Mouse (Mus musculus) CH12.LX (cell line): ENCODE measurements around the gene Lipc. TPM values are rescaled to one million over a fixed set of nuclear protein-coding genes. Genes with fewer than 3 reads are reported as not detected.

Source experiments
- DNase-seq: peaks from one replicate; pipeline ENCODE4 v3.0.0-alpha.2; 2013; ENCODE audit errors: extremely low read depth
- H3K27ac ChIP-seq: 2 replicates; pipeline ENCODE4 v1.5.1; 2012; ENCODE audit warnings: low read depth, mild to moderate bottlenecking, control low read depth, moderate library complexity; ENCODE audit not compliant: insufficient read depth
- H3K27me3 ChIP-seq: replicated peaks from 2 replicates; pipeline ENCODE3; 2012; ENCODE audit warnings: inconsistent platforms
- H3K36me3 ChIP-seq, 2 experiments: replicated peaks in 1 of 2; 2 replicates each; pipeline versions ENCODE3 to v1.6.1; 2012; ENCODE audit warnings: inconsistent platforms in 1 of 2, low read length in 1 of 2, mild to moderate bottlenecking in 1 of 2, mixed read lengths in 1 of 2, moderate library complexity in 1 of 2; ENCODE audit not compliant: control insufficient read depth in 1 of 2, insufficient read depth in 1 of 2
- H3K4me1 ChIP-seq, 2 experiments: 2 replicates each; pipeline ENCODE4 v1.6.1; 2012; ENCODE audit warnings: inconsistent platforms in 1 of 2, moderate library complexity in 1 of 2; ENCODE audit not compliant: insufficient read depth in 2 of 2, control insufficient read depth in 1 of 2
- H3K4me2 ChIP-seq: 2 replicates; pipeline ENCODE4 v1.6.1; 2012; ENCODE audit warnings: low read depth, mild to moderate bottlenecking, control low read depth; ENCODE audit not compliant: poor library complexity, insufficient read depth, severe bottlenecking
- H3K4me3 ChIP-seq, 3 experiments: fragments of 150-350 bp in 1 of 3; sonication (generic) in 1 of 3; replicated peaks in 1 of 3; 2 replicates each; pipeline versions ENCODE3 to v1.5.1; 2011 to 2012; ENCODE audit warnings: low read depth in 2 of 3, low read length in 2 of 3, mild to moderate bottlenecking in 2 of 3, moderate library complexity in 2 of 3, control low read depth in 1 of 3, improper control_type of control experiment in 1 of 3, inconsistent platforms in 1 of 3, mixed read lengths in 1 of 3; ENCODE audit not compliant: poor library complexity in 1 of 3
- H3K79me2 ChIP-seq: replicated peaks from 2 replicates; pipeline ENCODE4 v1.6.1; 2012; ENCODE audit warnings: mild to moderate bottlenecking, moderate library complexity; ENCODE audit not compliant: control insufficient read depth, poor library complexity, insufficient read depth, severe bottlenecking; ENCODE audit errors: extremely low read depth
- H3K9ac ChIP-seq: 2 replicates; pipeline ENCODE4 v1.6.1; 2012; ENCODE audit warnings: low read depth, mild to moderate bottlenecking, control low read depth, moderate library complexity; ENCODE audit not compliant: insufficient read depth
- H3K9me3 ChIP-seq: replicated peaks from 2 replicates; pipeline ENCODE3; 2012; ENCODE audit warnings: low read length, inconsistent platforms, mixed read lengths
- BHLHE40 ChIP-seq: IDR thresholded peaks from 2 replicates; pipeline ENCODE4 v1.6.1; 2011; ENCODE audit warnings: mild to moderate bottlenecking, low read depth, low read length, improper control_type of control experiment
- CHD1 ChIP-seq: IDR thresholded peaks from 2 replicates; pipeline ENCODE4 v1.6.1; 2012; ENCODE audit warnings: low read depth, low read length, improper control_type of control experiment, inconsistent platforms
- CHD2 ChIP-seq: IDR thresholded peaks from 2 replicates; pipeline ENCODE4 v1.6.1; 2011; ENCODE audit warnings: low read length, improper control_type of control experiment
- GABPA ChIP-seq: IDR thresholded peaks from 2 replicates; pipeline ENCODE4 v1.6.1; 2012; ENCODE audit warnings: low read depth, low read length, improper control_type of control experiment, inconsistent platforms; ENCODE audit not compliant: insufficient replicate concordance
- HCFC1 ChIP-seq: IDR thresholded peaks from 2 replicates; pipeline ENCODE4 v1.6.1; 2012; ENCODE audit warnings: low read depth, mild to moderate bottlenecking, inconsistent platforms, low read length, improper control_type of control experiment
- IRF4 ChIP-seq: IDR thresholded peaks from 2 replicates; pipeline ENCODE4 v1.6.1; 2014; ENCODE audit warnings: low read depth, mild to moderate bottlenecking, inconsistent platforms, low read length, improper control_type of control experiment
- JUN ChIP-seq: IDR thresholded peaks from 2 replicates; pipeline ENCODE4 v1.6.1; 2011; ENCODE audit warnings: low read depth, mild to moderate bottlenecking, low read length, improper control_type of control experiment, moderate library complexity; ENCODE audit not compliant: insufficient read depth
- MAZ ChIP-seq: IDR thresholded peaks from 2 replicates; pipeline ENCODE4 v1.6.1; 2012; ENCODE audit warnings: low read depth, mild to moderate bottlenecking, inconsistent platforms, low read length, improper control_type of control experiment, moderate library complexity
- MEF2A ChIP-seq: IDR thresholded peaks from 2 replicates; pipeline ENCODE4 v1.6.1; 2014; ENCODE audit warnings: low read depth, mild to moderate bottlenecking, inconsistent platforms, low read length, improper control_type of control experiment, borderline replicate concordance
- MYC ChIP-seq: IDR thresholded peaks from 2 replicates; pipeline ENCODE4 v1.6.1; 2011; ENCODE audit warnings: low read depth, mild to moderate bottlenecking, improper control_type of control experiment, low read length
- PAX5 ChIP-seq: IDR thresholded peaks from 2 replicates; pipeline ENCODE4 v1.6.1; 2012; ENCODE audit warnings: low read length, inconsistent platforms, mixed read lengths
- POLR2A ChIP-seq: IDR thresholded peaks from 2 replicates; pipeline ENCODE4 v1.6.1; 2011; ENCODE audit warnings: low read depth, mild to moderate bottlenecking, improper control_type of control experiment, low read length
- POLR2AphosphoS2 ChIP-seq: IDR thresholded peaks from 2 replicates; pipeline ENCODE4 v1.6.1; 2011; ENCODE audit warnings: low read depth, low read length, improper control_type of control experiment
- SMC3 ChIP-seq: IDR thresholded peaks from 2 replicates; pipeline ENCODE4 v1.6.1; 2011; ENCODE audit warnings: low read depth, low read length, improper control_type of control experiment
- UBTF ChIP-seq: IDR thresholded peaks from 2 replicates; pipeline ENCODE4 v1.6.1; 2012; ENCODE audit warnings: low read depth, mild to moderate bottlenecking, inconsistent platforms, low read length, improper control_type of control experiment, moderate library complexity
- USF1 ChIP-seq: IDR thresholded peaks from 2 replicates; pipeline ENCODE4 v1.6.1; 2014; ENCODE audit warnings: low read depth, mild to moderate bottlenecking, inconsistent platforms, low read length, improper control_type of control experiment
- USF2 ChIP-seq: conservative IDR thresholded peaks from 2 replicates; pipeline ENCODE4 v1.6.1; 2011; ENCODE audit warnings: low read depth, low read length, improper control_type of control experiment
- ZKSCAN1 ChIP-seq: IDR thresholded peaks from 2 replicates; pipeline ENCODE4 v1.6.1; 2012; ENCODE audit warnings: low read depth, inconsistent platforms, low read length, improper control_type of control experiment, borderline replicate concordance
- ZMIZ1 ChIP-seq: IDR thresholded peaks from 2 replicates; pipeline ENCODE4 v1.6.1; 2012; ENCODE audit warnings: low read depth, mild to moderate bottlenecking, inconsistent platforms, low read length, improper control_type of control experiment
- ZNF384 ChIP-seq: IDR thresholded peaks from 2 replicates; pipeline ENCODE4 v1.6.1; 2012; ENCODE audit warnings: low read depth, low read length, improper control_type of control experiment, inconsistent platforms
- dilution Hi-C: fragments of 300-500 bp; cut with MboI; formaldehyde crosslinking; loops from 2 replicates; pipeline ENCODE4 v1.14.3; 2020; ENCODE audit warnings: low sequenced_read_pairs; ENCODE audit not compliant: extremely low pct_unique_long_range_greater_than_20kb, extremely low pct_ligation_motif_present
- in situ Hi-C: fragments of 300-500 bp; cut with MboI; formaldehyde crosslinking; loops from 3 replicates; pipeline ENCODE4 v1.14.3; 2019; ENCODE audit warnings: low sequenced_read_pairs, low pct_ligation_motif_present, low pct_unique_long_range_greater_than_20kb, mixed read lengths
- polyA plus RNA-seq: library from polyadenylated mRNA; unstranded; fragments of >175 nt; gene quantifications from 2 replicates; pipeline ENCODE4 v1.2.1, GENCODE M21; 2012; ENCODE audit warnings: low read depth; ENCODE audit not compliant: insufficient read length
- total RNA-seq, 2 experiments: library from RNA; depleted of rRNA; stranded (reverse); fragments of 300-350 nt in 1 of 2; fragments of >200 nt in 1 of 2; gene quantifications; 2 replicates each; pipeline ENCODE4 v1.2.3; 2012 to 2014

Gene Lipc
- total and polyA plus RNA-seq, 3 experiments = 5.2 to 24.5 (median 8.6) TPM

DNA sequence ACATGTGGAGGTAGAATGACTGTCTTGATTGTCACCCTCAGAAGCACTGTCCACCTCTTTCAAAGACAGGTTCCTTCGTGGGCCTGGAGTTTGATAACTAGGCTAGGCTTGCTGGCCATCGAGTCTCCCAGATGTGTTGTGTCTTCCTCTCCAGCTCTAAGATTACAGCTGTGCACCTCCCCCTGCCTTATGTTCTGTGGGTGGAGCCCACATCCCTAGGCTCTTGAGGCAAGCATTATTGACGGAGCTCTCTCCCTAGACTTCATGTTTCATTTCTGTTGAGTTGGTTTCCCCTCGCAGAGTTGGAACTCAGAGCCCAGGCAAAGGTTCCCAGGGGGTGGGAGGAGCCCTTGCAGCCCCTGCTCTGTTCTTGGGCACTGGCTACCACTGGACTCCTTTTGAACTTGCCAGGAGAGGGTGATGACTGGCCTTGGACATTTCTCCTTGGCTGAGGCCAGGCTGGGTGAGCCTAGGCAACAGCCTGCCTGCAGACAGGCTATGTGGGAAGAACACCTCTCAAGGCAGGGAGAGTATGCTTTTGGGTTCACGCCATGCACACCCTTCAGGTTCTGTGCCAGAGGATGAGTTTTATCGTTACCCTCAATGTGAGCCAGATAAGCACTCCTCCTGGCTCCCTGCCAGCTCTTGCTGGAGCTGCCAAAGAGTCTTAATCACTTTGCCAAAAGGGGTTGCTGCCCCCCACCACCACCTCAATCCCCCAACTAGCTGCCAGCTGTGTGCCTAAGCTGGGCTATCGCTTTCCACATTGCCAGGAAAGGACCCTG, 30.1 kb downstream of the Lipc start:
- Histone ChIP-seq H3K79me2 (no peaks in the 10 kb centered on the region), H3K4me2 (no peak overlapping the region), H3K36me3 (no peaks in the 10 kb centered on the region), H3K4me3 (no peak overlapping the region), H3K27ac (no peak overlapping the region), H3K4me1 (no peaks in the 10 kb centered on the region), H3K9me3 (no peaks in the 10 kb centered on the region), H3K9ac (no peak overlapping the region), H3K27me3 (no peaks in the 10 kb centered on the region)
- in situ Hi-C loops (loop anchor here (10.0 kb wide), 1 partner anchor 247 kb away; the partner anchor contains the start of gene Adam10), dilution Hi-C loops (no loop called here)
- DNase-seq = no peak
- TF ChIP-seq USF2 = no peak
- TF ChIP-seq POLR2AphosphoS2 = no peak
- TF ChIP-seq PAX5 = no peak
- TF ChIP-seq HCFC1 = no peak
- no peak for TF ChIP-seq CHD1
- no peak for TF ChIP-seq USF1
- TF ChIP-seq MAZ = no peak
- TF ChIP-seq CHD2 = no peak
- no peak for TF ChIP-seq JUN
- no peak for TF ChIP-seq SMC3
- no peak for TF ChIP-seq GABPA

DNA sequence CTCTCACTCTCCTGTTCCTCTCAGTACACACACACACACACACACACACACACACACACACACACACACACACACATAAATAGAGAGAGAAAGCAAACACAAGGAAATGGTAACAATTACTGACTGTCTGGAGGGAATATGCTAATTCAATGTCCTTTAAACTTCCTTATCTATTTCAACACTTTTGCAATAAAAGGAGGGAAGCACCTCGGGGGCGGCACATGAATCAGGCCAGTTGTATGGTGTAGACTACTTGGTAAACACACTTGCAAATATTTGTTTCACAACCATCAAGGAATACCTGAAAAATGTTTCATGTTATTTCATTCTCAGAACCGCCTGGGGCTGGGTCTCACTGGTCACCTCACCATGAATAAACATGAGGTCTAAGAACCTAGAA, 30.9 kb downstream of the Lipc start:
- in situ Hi-C loops = loop anchor here (10.0 kb wide), 1 partner anchor 246 kb away; the partner anchor contains the start of gene Adam10
- Histone ChIP-seq H3K4me2 (no peak overlapping the region), H3K9me3 (no peaks in the 10 kb centered on the region), H3K27ac (no peak overlapping the region), H3K4me3 (no peak overlapping the region), H3K4me1 (no peaks in the 10 kb centered on the region), H3K36me3 (no peaks in the 10 kb centered on the region), H3K79me2 (no peaks in the 10 kb centered on the region), H3K9ac (no peak overlapping the region), H3K27me3 (no peaks in the 10 kb centered on the region)
- TF ChIP-seq CHD2 = no peak
- no peak for TF ChIP-seq IRF4
- TF ChIP-seq POLR2AphosphoS2 = no peak
- no peak for TF ChIP-seq BHLHE40
- no peak for TF ChIP-seq MEF2A
- no peak for TF ChIP-seq ZKSCAN1
- TF ChIP-seq POLR2A = no peak
- no peak for TF ChIP-seq UBTF
- TF ChIP-seq ZMIZ1 = no peak
- TF ChIP-seq GABPA = no peak
- TF ChIP-seq ZNF384 = no peak
- no peak for TF ChIP-seq MYC
- TF ChIP-seq JUN = no peak
- dilution Hi-C loops = no loop called here
- no peak for DNase-seq
